Mouse (Mus musculus) hematopoietic stem cell, adult 5-6 weeks (primary cell): ENCODE data around the gene Chtop. TPM values are rescaled to one million over a fixed set of nuclear protein-coding genes. Genes with fewer than 3 reads are reported as not detected.

ENCODE experiments used
- ATAC-seq, 2 experiments: fragments of 125-278 bp in 1 of 2; replicated peaks in 1 of 2; 2 replicates each; pipeline ENCODE4 v1.8.0; 2016 to 2017; ENCODE audit warnings: inconsistent platforms in 2 of 2, mild to moderate bottlenecking in 2 of 2, moderate number of reproducible peaks in 2 of 2, low read depth in 1 of 2, moderate TSS enrichment in 1 of 2; ENCODE audit not compliant: low FRiP score in 2 of 2, poor library complexity in 2 of 2, severe bottlenecking in 2 of 2, insufficient read depth in 1 of 2, low TSS enrichment in 1 of 2
- total RNA-seq: library from RNA; stranded (forward); fragments of 172-1452, 232-1000 nt; gene quantifications from 2 replicates; pipeline ENCODE4 v1.2.3, GENCODE M21; 2017

Chtop gene
- total RNA-seq, 1 experiment from 2014 or later = 142 TPM

DNA sequence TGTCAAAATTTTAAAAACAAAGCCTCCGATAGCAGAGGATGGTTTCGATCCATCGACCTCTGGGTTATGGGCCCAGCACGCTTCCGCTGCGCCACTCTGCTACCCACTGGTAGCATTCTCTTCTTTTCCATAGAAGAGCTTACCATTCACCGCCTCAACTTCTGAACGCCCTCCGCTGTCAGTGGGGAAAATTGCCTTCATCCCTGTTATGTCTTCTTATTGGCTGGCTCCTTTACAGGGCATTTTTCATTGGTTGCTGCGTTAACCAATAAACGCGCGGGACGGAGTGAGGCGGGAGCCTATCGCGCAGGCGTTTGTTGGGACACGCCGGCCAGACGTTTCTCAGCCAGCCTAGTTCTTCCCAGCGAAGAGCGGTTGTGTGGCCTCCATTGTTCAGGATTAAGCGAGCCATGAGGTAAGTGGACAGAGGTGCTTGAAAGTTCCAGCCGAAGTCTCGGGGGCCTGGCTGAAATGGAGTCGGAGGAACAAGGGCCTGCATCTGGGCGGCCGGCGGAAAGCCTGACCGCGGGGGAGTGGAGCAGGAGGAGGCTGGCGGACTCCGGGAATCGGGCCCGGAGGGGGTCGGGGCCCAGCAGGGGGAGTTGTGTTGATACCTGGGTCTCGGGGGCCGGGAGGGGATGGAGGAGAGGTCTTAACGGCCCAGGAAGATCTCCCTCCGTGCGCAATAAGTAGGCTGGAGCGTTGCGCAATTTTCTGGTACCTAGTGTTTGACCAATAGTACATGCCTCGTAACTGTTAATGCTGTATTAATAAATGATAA is 33.3 kb downstream of the Chtop start, which contains the start of gene Ilf2:
TSS of gene Ilf2 (plus strand) at position 296 of the 781 bp plus-strand sequence.
- peak; percentile 98 for ATAC-seq

DNA sequence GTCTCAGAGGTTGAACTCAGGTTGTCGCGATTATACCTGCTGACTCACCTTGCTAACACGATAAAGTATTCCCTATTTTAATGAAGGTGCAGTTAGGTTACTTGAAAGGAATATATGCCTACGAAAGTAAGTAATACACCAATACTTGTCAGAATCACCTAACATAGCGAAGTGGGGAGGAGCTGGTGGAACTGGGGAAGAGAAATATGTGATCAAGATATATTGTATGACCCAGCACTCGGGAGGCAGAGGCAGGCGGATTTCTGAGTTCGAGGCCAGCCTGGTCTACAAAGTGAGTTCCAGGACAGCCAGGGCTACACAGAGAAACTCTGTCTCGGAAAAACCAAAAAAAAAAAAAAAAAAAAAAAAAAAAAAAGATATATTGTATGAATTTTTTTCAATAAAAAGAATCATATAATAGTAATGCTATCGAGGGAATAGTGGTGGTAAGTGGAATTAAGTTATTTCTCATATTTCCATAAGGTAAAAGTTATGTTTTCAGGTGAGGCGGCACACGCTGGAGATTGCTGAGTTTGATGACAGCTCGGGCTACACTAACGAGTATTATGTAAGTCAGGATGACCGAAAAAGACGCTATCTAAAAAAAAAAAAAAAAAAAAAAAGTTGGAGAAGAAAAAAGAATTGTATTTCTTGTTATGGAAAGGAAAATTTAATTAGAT is 34.0 kb downstream of the Chtop start:
- ATAC-seq = no peak; a peak in 1 of 4 replicates

DNA sequence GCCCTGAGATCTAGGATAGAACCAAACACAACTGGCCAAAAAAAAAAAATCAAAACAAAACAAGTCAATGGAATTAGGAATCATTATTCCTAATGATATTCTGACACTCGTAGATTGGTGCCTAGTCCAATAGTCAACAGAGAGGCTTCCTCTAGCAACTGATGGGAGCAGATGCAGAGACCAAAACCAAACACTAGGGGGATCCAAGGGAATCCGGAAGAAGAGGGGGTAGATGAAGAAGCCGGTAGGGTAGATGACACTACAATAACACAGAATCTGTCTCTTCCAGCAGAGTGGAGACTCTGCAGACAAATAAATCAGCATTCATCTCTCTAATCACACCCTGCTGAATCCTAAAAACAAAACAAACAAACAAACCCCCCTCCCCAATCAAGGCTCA is 37.1 kb downstream of the Chtop start:
- ATAC-seq = peak; percentile 37; a peak in 2 of 4 replicates

DNA sequence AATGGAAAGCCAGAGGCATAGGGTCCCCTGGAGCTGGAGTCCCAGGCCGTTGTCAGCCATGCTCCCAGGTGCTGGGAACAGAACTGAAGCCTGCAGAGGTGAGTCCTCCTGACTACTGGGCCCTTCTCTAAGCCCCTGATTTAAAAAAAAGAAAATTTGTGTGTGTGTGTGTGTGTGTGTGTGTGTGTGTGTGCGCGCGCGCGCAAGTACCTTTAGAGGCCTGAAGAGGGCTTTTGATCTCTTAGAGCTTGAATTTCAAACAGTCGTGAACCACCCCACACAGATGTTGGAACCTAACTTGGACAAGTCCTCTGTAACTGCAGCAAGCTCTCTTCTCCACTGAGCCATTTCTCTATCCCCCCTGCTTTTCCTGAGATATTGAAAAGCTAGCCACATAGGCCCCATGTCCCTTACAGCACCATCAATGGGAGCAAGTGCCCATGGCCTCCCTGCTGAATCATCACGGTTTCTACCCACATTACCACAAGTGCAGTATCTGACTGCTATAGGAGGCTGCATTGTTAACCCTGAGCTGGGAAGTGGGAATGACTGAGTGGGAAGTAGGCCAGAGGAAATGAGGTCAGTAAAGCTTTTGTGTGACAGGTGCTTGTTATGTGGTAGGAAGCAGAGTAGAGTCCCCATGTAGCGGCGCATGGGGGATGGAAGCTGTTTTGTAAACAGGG is 41.5 kb downstream of the Chtop start:
- ATAC-seq = no peak

- peak; percentile 24 to 33; a peak in 2 of 4 replicates for ATAC-seq
Observed at GRCm38 (mm10) chr3:90466311-90466766, 43.0 kb downstream of the Chtop start.

DNA sequence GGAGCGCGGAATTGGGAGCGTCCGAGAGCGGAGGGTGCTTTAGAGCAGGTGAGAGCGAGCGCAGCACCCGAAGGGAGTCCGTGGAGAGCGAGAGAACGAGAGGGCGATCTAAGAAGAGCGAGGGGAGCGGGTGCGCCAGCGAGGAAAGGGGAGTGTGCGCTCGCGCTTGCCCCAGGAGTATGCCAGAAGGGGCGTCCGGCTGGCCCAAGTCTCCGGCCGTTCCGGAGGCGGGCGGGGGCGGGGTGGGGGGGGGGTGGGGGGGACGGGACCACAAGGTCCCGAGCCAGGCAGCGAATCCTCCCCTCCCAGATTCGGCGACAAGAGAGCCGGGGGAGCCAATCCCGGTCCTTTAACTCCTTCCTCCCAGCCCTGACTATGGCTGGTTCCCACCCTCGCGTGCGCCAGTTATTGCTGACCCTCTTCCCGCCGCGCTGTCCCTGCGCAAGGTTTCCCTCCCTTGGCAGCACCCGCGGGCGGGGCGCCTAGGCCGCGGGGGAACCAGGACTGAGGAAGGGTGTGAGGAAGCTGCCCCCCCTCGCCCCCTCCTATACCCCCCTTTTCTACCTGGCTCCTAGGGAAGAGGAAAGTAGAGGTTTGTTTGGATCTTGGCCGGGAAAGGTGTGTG is 43.5 kb downstream of the Chtop start, which contains the start of gene Npr1:
TSS of gene Npr1 (minus strand) at position 181 of the 625 bp plus-strand sequence.
- peak; percentile 7 to 22; a peak in 1 of 4 replicates for ATAC-seq

DNA sequence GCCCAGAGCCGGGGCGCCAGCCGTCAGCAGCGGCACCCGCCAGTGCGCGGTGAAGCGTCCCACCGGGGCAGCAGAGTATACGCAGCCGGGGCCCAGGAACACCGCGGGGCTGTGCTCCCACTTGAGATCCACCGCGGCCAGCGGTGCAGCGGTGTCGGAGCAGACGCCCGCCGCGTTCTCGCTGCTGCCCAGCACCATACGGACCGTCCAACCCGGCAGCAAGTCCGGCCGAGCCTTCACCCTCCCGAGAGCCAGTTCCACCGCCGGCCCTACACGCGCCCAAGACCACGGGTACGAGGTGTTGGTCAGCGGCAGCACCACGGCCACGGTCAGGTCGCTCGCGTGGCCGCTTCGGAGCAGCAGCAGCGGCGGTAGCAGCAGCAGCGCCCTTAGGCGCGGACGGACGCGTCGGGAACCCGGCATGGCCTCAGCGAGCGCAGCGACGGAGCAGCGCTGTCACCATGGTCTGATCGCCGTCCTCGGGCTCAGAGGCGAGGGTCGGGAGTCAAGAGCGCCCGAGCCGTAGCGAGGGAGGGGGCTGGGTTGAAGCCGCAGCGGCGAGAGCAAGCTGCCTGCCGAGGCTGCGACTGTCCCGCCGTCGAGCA is 44.1 kb downstream of the Chtop start:
- ATAC-seq = peak in 1 of 2 experiments; percentile 22; a peak in 2 of 4 replicates

GRCm38 (mm10) chr3:90464552-90465080 is 44.7 kb downstream of the Chtop start:
- ATAC-seq = peak in 1 of 2 experiments; percentile 16; a peak in 2 of 4 replicates

- no peak for ATAC-seq
Observed at GRCm38 (mm10) chr3:90462579-90462978, 46.7 kb downstream of the Chtop start.

GRCm38 (mm10) chr3:90461935-90462334 is 47.4 kb downstream of the Chtop start:
- no peak for ATAC-seq

DNA sequence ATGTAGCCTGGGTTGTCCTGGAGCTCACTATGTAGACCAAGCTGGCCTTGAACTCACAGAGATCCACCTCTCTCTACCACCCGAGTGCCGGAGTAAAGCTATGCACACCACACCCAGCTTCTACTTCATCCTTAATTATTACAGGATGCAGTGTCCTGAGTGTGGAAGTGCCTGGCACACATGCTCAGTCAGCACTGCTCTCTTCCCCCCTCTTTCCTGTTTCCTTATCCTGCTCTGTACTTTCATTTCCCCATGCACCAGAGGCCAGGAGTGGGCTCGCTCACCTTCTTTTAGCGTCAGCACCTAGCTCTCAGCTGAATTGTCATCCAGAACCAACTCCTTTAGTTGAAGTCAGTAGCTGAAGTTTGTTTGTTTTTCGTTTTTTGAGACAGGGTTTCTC is 49.0 kb downstream of the Chtop start:
- no peak for ATAC-seq

GRCm38 (mm10) chr3:90459727-90460126 is 49.6 kb downstream of the Chtop start:
- ATAC-seq = no peak

DNA sequence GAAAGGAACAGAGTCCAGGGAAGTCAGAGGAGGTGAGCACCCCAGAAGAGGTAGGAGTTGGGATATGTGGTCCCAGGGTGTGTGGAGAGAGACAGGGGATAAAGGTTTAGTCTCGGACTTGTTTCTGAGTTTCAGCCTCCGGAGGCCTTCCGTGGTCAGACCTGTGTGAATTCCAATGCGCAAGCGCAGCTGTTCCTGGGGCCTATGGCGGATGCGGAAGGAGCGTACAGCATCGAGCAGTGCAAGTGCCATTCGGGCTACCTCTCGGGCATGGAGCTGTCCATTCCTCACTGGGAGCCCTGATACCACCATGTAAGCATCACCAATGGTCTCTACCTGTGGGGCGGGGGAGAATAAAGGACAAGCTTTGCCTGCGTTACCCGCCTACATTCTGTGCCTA is 54.4 kb downstream of the Chtop start:
- ATAC-seq = no peak

DNA sequence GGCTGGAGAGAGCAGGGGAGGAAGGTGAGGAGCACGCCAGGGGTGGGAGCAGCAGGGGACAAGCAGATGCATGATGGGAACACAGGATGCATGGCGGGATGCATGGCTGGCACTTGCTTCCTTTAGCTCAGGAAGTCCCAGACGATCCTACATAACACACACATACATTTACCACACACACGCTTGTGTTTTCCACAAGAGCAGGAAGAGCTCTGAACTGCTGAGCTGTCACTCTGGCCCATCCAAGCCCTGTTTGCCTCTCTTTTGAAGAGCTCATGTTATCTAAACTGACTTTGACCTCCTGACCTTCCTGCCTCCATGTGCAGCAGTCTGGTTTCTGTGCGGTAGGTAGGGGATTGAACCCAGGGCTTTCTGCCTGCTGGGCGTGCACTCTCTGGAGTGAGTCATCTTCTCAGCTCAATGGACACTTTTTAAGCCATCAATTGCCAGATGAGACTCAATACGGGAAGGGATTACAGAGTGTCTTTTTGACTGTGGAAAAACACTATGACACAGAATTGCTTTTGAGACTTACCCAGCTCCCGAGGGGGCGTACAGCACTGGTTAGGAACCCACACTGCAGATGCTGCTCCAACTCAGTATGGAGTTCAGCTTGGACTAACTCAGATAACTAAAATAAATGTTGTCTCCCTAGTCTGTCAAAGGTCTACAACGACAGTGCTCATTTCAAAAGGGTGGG is 57.8 kb downstream of the Chtop start:
- ATAC-seq = no peak

DNA sequence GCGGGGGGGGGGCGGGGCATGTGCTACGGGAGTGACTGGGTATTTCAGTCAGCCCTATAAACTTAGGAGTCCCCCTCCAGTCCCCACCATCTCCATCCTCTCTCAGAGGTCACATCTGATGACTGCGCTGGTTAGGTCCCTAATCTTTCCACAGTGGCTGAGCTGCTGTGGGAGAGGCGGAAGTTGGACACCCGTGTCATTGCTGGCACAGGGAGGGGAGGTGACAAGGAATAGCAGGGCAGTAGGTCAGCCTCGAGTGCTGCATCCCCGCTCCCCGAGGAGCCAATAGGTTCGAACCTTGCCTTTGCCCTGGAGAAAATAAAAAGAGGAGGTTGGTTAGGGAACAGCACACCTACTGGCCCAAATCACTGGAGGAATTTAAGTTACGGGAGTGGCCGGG is 58.4 kb downstream of the Chtop start:
- ATAC-seq = no peak
